Mouse (Mus musculus): ENCODE data around the gene Cd82. TPM values are rescaled to one million over a fixed set of nuclear protein-coding genes. Genes with fewer than 3 reads are reported as not detected.

The Cd82 gene
- polyA plus RNA-seq, 1 experiment, result 74.1 TPM

DNA sequence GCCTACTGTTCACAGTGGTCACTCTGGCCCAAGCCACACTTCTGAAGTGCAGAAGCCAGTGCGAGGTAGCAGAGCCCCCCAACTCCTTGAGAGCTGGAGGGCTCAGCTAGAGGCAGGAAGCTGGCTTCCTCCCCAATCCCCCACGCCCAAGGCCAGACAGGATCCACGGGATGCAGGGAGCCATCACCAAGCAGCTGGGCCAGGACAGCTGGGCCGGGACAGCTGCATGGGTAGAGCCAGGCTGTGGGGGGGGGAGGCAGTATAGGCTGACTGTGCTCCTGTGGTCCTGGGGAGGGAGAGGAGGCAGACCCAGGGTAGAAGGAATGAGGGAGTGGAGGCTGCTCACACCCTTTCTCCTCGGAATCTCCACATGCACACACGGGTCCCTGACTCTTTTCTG lies 24.6 kb downstream of the Cd82 start:
- H3K27ac ChIP-seq (ENCODE audit: insufficient read depth, low read depth, low read length), result no peak overlapping the region
- no peak overlapping the region for H3K4me3 ChIP-seq (ENCODE audit: insufficient read depth, low read length)
- no peak for TF ChIP-seq CTCF (IDR thresholded peaks at IDR 0.05; ENCODE audit: low read depth, low read length)
- TF ChIP-seq POLR2A (IDR thresholded peaks at IDR 0.05; ENCODE audit: borderline replicate concordance, low read depth, low read length), result no peak
- H3K4me1 ChIP-seq (ENCODE audit: control insufficient read depth, insufficient read depth, low read length), result peaks cover 18% of the 10 kb centered on the region

DNA sequence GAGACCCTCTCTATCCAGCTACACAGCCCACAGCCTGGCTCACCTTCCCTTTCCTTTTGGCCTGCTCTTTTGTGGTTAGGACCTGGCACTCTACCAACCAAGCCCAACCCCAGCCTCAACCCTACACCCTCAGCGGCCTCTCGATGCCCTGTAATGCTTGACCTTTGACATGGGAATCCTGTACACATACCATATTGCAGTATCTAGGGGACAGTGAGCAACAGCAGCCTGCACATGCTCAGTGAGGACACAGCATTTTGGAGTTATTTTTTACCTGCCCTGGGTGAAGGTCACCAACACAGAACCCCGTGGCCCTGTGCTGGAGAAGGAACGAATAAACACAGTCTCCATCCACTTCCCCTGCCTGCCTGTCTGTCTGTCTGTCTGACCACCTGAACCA lies 27.4 kb downstream of the Cd82 start:
- H3K4me1 ChIP-seq (ENCODE audit: control insufficient read depth, insufficient read depth, low read length), result peaks cover 24% of the 10 kb centered on the region
- TF ChIP-seq CTCF (IDR thresholded peaks at IDR 0.05; ENCODE audit: low read depth, low read length) (no peak), POLR2A (IDR thresholded peaks at IDR 0.05; ENCODE audit: borderline replicate concordance, low read depth, low read length) (no peak)
- no peak overlapping the region for H3K4me3 ChIP-seq (ENCODE audit: insufficient read depth, low read length)
- H3K27ac ChIP-seq (ENCODE audit: insufficient read depth, low read depth, low read length), result no peak overlapping the region

DNA sequence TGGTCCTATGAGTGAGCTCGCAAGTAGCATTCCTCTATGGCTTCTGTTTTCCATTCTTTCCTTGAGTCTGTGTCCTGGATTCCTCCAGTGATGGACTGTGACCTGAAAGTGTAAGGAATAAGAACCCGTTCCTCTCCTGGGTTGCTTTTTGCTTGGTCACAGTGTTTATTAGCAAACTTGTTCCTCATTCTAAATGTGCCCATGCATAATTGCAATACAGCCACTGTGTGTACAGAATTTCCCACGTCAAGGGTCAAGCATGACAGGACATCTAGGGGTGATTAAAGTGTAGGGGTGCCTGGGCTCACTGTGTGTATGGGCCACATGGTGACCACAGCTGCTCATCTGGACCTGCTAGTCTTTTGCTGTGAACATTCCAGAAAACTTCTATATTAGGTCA lies 28.0 kb downstream of the Cd82 start:
- no peak overlapping the region for H3K27ac ChIP-seq (ENCODE audit: insufficient read depth, low read depth, low read length)
- no peak for TF ChIP-seq POLR2A (IDR thresholded peaks at IDR 0.05; ENCODE audit: borderline replicate concordance, low read depth, low read length)
- no peak for TF ChIP-seq CTCF (IDR thresholded peaks at IDR 0.05; ENCODE audit: low read depth, low read length)
- H3K4me3 ChIP-seq (ENCODE audit: insufficient read depth, low read length), result no peak overlapping the region
- peaks cover 24% of the 10 kb centered on the region for H3K4me1 ChIP-seq (ENCODE audit: control insufficient read depth, insufficient read depth, low read length)

DNA sequence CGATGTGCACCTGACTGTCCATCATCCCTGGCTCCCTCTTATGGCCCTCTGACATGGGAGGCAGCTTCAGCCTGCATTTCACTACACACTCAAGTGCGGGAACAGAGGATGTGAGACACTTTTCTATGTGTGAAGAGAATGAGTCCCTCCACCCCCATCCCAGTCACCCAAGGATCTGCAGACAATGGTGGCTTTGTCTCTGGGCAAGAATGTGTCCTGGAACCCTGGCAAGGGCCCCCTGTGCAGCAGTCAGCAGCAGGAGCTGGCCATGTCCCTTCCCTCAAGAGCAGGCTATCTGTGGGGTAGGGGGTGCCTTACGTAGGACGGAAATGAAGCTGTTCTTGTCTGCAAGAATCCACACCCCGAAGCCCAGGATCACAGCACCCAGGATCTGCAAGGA lies 29.4 kb downstream of the Cd82 start:
- H3K27ac ChIP-seq (ENCODE audit: insufficient read depth, low read depth, low read length), result no peak overlapping the region
- TF ChIP-seq POLR2A (IDR thresholded peaks at IDR 0.05; ENCODE audit: borderline replicate concordance, low read depth, low read length) (no peak), CTCF (IDR thresholded peaks at IDR 0.05; ENCODE audit: low read depth, low read length) (no peak)
- H3K4me3 ChIP-seq (ENCODE audit: insufficient read depth, low read length), result no peak overlapping the region
- peaks cover 24% of the 10 kb centered on the region for H3K4me1 ChIP-seq (ENCODE audit: control insufficient read depth, insufficient read depth, low read length)

DNA sequence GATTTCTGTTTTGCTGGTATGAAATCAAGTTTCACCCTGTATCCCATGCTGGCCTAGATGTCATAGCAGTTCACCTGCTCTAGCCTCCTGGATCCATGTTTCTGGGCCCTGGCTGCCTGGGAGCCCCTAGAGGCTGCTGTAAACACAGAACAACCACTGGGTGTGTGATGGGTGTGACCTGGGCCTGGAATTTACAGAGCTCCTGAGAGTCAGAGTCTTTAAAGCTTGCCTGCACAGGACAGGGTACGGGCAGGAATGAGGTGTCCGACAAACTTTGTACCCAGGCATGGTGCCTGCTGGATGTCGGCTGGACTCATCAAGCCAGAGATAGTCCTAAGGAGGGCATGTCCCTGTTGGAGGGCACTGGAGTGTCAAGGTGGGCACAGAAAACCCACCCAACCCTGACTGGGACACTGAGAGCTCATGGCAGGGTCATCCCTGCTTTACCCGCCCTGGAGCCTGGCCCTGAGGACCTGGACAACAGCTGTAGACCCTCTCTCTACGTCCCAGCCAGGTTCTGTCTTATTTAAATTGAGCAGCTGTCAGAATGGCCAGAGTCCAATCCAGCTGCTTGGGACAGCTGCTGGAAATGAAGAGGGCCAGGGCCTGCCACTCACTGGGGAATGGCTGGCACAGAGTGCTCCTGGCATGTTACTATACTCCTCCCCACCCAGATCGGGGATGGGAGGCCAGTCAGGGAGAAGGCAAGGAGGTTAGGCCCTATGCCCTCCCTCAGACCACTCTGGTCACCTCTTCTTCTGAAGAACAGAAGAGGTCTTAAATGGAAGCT lies 30.1 kb downstream of the Cd82 start:
- H3K27ac ChIP-seq (ENCODE audit: insufficient read depth, low read depth, low read length), result no peak overlapping the region
- TF ChIP-seq CTCF (IDR thresholded peaks at IDR 0.05; ENCODE audit: low read depth, low read length) (no peak), POLR2A (IDR thresholded peaks at IDR 0.05; ENCODE audit: borderline replicate concordance, low read depth, low read length) (no peak)
- no peak overlapping the region for H3K4me3 ChIP-seq (ENCODE audit: insufficient read depth, low read length)
- peaks cover 22% of the 10 kb centered on the region for H3K4me1 ChIP-seq (ENCODE audit: control insufficient read depth, insufficient read depth, low read length)

DNA sequence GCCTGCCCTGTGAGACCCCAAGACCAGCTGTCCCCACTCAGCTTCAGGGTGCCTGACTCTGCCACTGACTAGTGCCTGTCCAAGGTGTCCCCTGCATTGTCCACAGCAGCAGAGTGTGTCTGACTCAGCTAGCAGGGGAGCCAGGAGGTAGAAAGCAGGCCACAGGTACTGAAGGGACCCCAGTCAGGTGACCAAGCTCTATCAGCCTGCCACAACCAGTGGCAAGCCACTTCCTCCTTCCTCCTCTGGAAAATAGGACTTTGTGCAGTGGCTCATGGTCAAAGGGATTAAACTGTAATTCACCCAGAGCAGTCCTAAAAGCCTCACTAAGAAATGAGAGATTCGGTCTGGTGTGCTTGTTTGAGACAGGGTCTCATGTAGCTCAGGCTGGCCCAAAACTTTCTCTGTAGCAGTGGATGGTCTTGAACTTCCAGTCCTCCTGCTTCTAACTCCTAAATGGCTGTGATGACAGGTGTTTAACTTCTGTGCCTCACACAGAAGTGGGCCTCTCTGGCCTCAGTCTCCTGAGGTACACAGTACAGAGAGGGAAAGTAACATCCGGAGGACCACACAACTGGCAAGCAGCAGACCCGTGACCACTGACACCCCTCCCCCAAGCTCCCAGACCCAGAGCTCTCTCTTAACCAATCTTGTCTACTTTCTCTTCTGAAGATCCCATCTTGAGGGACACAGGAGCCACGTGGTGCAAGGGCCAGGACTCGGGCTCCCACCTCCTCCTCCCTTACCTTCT lies 31.2 kb downstream of the Cd82 start:
- Histone ChIP-seq H3K4me1 (ENCODE audit: control insufficient read depth, insufficient read depth, low read length) (peaks cover 18% of the 10 kb centered on the region), H3K27ac (ENCODE audit: insufficient read depth, low read depth, low read length) (no peak overlapping the region), H3K4me3 (ENCODE audit: insufficient read depth, low read length) (no peak overlapping the region)
- TF ChIP-seq CTCF (IDR thresholded peaks at IDR 0.05; ENCODE audit: low read depth, low read length), result no peak
- no peak for TF ChIP-seq POLR2A (IDR thresholded peaks at IDR 0.05; ENCODE audit: borderline replicate concordance, low read depth, low read length)

DNA sequence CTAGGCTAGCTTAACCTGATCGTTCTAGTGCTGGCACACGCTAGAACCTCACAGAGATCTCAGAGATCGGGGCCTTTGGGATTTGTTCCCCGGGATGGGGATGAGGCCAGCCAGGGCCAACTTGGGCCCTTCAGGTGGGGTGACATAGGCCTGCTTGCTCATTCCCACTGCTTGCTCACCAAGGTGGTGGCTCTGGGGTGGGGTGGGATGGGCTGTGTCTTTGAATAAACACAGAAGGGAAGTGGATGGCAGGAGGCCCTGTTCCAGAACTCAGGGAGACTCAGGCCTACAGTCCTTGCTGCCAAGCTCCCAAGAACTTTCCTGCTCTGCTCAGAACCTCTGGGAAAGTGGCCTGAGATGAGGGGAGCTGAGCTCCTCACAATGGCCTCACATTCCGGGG lies 31.9 kb downstream of the Cd82 start:
- TF ChIP-seq POLR2A (IDR thresholded peaks at IDR 0.05; ENCODE audit: borderline replicate concordance, low read depth, low read length) (no peak), CTCF (IDR thresholded peaks at IDR 0.05; ENCODE audit: low read depth, low read length) (no peak)
- H3K4me1 ChIP-seq (ENCODE audit: control insufficient read depth, insufficient read depth, low read length), result peaks cover 18% of the 10 kb centered on the region
- no peak overlapping the region for H3K27ac ChIP-seq (ENCODE audit: insufficient read depth, low read depth, low read length)
- no peak overlapping the region for H3K4me3 ChIP-seq (ENCODE audit: insufficient read depth, low read length)

DNA sequence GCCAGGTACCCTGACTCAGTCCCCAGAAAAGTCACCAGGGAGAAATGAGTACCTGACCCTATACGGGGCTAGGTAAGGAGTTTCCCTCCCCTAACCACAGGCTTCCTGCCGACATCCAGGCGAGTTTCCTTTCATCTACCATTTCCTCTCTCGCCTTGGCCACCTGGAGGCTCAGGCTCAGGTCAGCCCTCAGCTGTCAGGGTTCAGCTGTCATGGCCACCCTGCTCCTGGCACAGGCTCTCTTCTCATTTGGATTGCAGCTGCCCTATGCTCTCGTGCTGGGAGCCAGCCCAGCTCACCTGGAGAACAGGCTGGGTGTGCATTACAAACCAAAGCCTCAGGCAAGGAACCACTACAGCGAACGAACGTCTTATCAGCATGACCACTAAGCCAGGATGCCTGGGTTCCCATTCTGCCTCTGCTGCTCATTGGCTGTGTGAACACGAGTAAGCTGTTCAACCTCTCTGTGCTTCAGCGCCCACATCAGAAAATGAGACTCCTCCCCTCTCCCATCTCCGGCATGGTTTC lies 34.9 kb downstream of the Cd82 start:
- Histone ChIP-seq H3K4me3 (ENCODE audit: insufficient read depth, low read length) (no peak overlapping the region), H3K4me1 (ENCODE audit: control insufficient read depth, insufficient read depth, low read length) (peaks cover 6% of the 10 kb centered on the region), H3K27ac (ENCODE audit: insufficient read depth, low read depth, low read length) (no peak overlapping the region)
- TF ChIP-seq POLR2A (IDR thresholded peaks at IDR 0.05; ENCODE audit: borderline replicate concordance, low read depth, low read length) (no peak), CTCF (IDR thresholded peaks at IDR 0.05; ENCODE audit: low read depth, low read length) (no peak)

DNA sequence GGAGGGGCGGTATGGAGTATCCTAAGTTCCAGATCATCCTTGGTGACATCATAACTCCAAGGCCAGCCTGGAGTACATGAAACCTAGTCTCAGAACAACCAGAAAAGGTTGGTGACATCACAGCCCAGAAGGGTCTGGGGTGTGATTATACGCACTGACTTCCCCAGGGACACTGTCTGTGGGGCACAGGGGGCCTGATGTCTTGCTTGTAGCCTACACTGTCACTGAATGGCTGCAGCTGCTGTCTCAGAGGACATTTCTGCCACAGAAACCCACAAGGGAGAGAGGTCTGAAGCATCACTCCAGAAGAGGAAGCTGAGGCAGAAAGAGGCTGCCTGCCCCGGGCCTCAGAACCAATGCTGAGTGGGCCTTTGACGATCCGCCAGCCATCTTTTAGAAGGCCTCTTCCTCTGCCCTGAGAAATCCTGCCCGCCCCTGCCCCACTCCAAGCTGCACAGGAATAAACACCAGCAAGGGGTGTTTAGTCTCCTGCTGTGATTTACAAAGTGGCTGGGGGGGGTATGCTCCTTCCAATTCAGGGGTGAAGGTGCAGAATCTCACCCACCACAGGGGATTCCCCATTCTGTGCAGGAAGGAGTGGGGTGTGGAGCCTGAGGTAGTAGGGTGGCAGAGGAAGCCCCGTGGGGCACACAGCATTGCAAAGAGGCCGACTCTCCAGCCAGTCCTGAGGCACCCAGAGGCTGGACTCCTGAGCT lies 35.8 kb downstream of the Cd82 start:
- Histone ChIP-seq H3K27ac (ENCODE audit: insufficient read depth, low read depth, low read length) (no peak overlapping the region), H3K4me1 (ENCODE audit: control insufficient read depth, insufficient read depth, low read length) (peaks cover 6% of the 10 kb centered on the region), H3K4me3 (ENCODE audit: insufficient read depth, low read length) (no peak overlapping the region)
- TF ChIP-seq POLR2A (IDR thresholded peaks at IDR 0.05; ENCODE audit: borderline replicate concordance, low read depth, low read length) (no peak), CTCF (IDR thresholded peaks at IDR 0.05; ENCODE audit: low read depth, low read length) (no peak)
